Mouse (Mus musculus) midbrain, postnatal 0 days (tissue): Measurements from ENCODE around the gene Olfr670. TPM values are rescaled to one million over a fixed set of nuclear protein-coding genes. Genes with fewer than 3 reads are reported as not detected.

ENCODE experiments used
- ATAC-seq: fragments of 200-750 bp; cut with Nextera tagmentation; 2 replicates; pipeline ENCODE4 v1.8.0; 2017; ENCODE audit warnings: moderate number of reproducible peaks, mild to moderate bottlenecking, moderate TSS enrichment, moderate library complexity; ENCODE audit not compliant: low FRiP score
- DNase-seq: peaks from one replicate; pipeline ENCODE4 v3.0.0-alpha.2; 2015; ENCODE audit warnings: low spot score
- H3K27ac ChIP-seq: fragments of 300-500 bp; sonication (generic); 2 replicates; pipeline ENCODE4 v1.5.1; 2014; ENCODE audit warnings: low read depth, mild to moderate bottlenecking, low read length, mixed read lengths
- H3K27me3 ChIP-seq: fragments of 300-500 bp; sonication (generic); 2 replicates; pipeline ENCODE4 v1.6.1; 2014; ENCODE audit warnings: low read length, control low read depth, mixed read lengths; ENCODE audit not compliant: insufficient read depth
- H3K36me3 ChIP-seq: fragments of 300-500 bp; sonication (generic); 2 replicates; pipeline ENCODE4 v1.6.1; 2014; ENCODE audit warnings: low read length, control low read depth, mixed read lengths; ENCODE audit not compliant: insufficient read depth
- H3K4me1 ChIP-seq: fragments of 300-500 bp; sonication (generic); 2 replicates; pipeline ENCODE4 v1.6.1; 2014; ENCODE audit warnings: mild to moderate bottlenecking, control low read depth, antibody characterized with exemption, low read length, mixed read lengths; ENCODE audit not compliant: insufficient read depth
- H3K4me2 ChIP-seq: fragments of 300-500 bp; sonication (generic); 2 replicates; pipeline ENCODE4 v1.6.1; 2014; ENCODE audit warnings: low read depth, mild to moderate bottlenecking, low read length, mixed read lengths; ENCODE audit not compliant: poor library complexity, severe bottlenecking
- H3K4me3 ChIP-seq: fragments of 300-500 bp; sonication (generic); 2 replicates; pipeline ENCODE4 v1.5.1; 2014; ENCODE audit warnings: low read depth, mild to moderate bottlenecking, low read length, moderate library complexity
- H3K9ac ChIP-seq: fragments of 300-500 bp; sonication (generic); replicated peaks from 2 replicates; pipeline ENCODE4 v1.6.1; 2014; ENCODE audit warnings: mild to moderate bottlenecking, low read length, moderate library complexity, mixed read lengths; ENCODE audit not compliant: poor library complexity, severe bottlenecking
- H3K9me3 ChIP-seq: fragments of 300-500 bp; sonication (generic); 2 replicates; pipeline ENCODE4 v1.6.1; 2016; ENCODE audit warnings: low read length, control low read depth
- CTCF ChIP-seq: IDR thresholded peaks from 2 replicates; pipeline ENCODE4 v1.5.1; 2016; ENCODE audit warnings: antibody characterized with exemption, mild to moderate bottlenecking
- WGBS: fragments of 180-500 bp; shearing (Covaris S2); extraction: QIAGEN DNeasy Blood & Tissue Kit; methylation state at CpG from one replicate; pipeline ENCODE4 v1.1.7; 2014; 5-methylcytosine and 5-hydroxymethylcytosine counted together
- polyA plus RNA-seq: library from polyadenylated mRNA; unstranded; fragments of >200 nt; fragmentation: Nextera tagmentation; extraction: Ambion mirVana; gene quantifications from 2 replicates; pipeline ENCODE4 v1.2.1, GENCODE M21; 2015
- total RNA-seq: library from RNA; depleted of rRNA; stranded (reverse); fragments of >200 nt; gene quantifications from 2 replicates; pipeline ENCODE4 v1.2.3, GENCODE M21; 2014; rRNA removed

The Olfr670 gene
- total and polyA plus RNA-seq, 2 experiments from 2014 or later: not detected

DNA sequence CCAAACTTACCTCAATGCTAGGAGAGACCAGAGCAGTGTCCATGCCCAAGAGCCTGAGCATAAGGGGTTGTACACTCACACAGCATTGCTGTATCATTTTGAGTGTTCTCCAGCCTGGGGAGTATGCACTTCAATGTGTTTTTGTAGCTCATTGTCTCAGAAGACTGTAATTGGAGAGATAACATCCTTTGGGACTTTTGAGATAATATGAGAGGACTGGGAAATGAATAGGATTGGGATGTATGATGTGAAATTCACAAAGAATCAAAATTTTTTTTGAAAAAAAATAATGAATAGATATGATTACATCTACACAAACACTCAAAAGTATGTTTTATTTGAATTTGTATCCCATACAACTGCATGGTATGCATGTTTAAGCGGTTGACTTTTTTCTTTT lies 34.5 kb downstream of the Olfr670 start, which contains the start of gene Olfr668:
Gene Olfr668, minus strand, starts transcription at position 101 of the 400 bp plus-strand sequence.
- Histone ChIP-seq H3K9ac (no peak within 1 kb of the TSS), H3K27me3 (no peaks in the 10 kb centered on the region), H3K4me3 (no peak within 1 kb of the TSS), H3K36me3 (no peaks in the 10 kb centered on the region), H3K4me1 (no peaks in the 10 kb centered on the region), H3K9me3 (no peaks in the 10 kb centered on the region), H3K27ac (no peak within 1 kb of the TSS), H3K4me2 (no peak within 1 kb of the TSS)
- WGBS: 77% methylated on average over 1 of the region's 1 CpGs
- no peak for TF ChIP-seq CTCF
- DNase-seq (no peak), ATAC-seq (no peak)

DNA sequence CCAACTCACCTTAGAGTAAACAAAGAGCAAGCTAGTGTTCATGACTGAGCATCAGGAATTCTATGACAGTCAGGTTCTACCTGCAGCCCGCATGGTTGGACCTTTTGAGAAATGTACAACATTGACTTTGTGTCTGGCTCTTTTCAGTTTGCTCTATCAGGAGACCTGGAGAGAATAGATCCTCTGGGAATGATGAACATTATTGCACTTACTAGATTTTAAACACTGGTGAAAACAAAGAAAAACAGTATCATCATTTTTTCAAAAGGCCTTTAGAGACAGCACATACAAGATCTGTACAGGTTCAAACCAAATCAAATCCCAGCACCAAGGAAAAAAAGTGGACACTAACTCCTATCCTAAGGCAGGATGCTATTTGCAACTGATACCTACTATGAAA lies 41.0 kb downstream of the Olfr670 start, which contains the start of gene Olfr667:
Gene Olfr667, minus strand, starts transcription at position 101 of the 400 bp plus-strand sequence.
- H3K4me1 ChIP-seq: no peaks in the 10 kb centered on the region
- 91% methylated on average over 1 of the region's 1 CpGs for WGBS
- no peaks in the 10 kb centered on the region for H3K27me3 ChIP-seq
- ATAC-seq: no peak
- H3K9me3 ChIP-seq: no peaks in the 10 kb centered on the region
- no peak within 1 kb of the TSS for H3K4me3 ChIP-seq
- H3K27ac ChIP-seq: no peak within 1 kb of the TSS
- no peak for DNase-seq
- H3K4me2 ChIP-seq: no peak within 1 kb of the TSS
- no peaks in the 10 kb centered on the region for H3K36me3 ChIP-seq
- no peak for TF ChIP-seq CTCF
- no peak within 1 kb of the TSS for H3K9ac ChIP-seq

Other genes with a start within 250 kb of the Olfr670 start
- not detected in 2 replicates for gene Usp17le, start 185.2 kb downstream of the Olfr670 start, total RNA-seq
- not detected in 2 replicates for gene Usp17le, start 185.2 kb downstream of the Olfr670 start, polyA plus RNA-seq
- gene Usp17lb, start 120.0 kb downstream of the Olfr670 start, total RNA-seq: not detected in 2 replicates
- gene Usp17lb, start 120.0 kb downstream of the Olfr670 start, polyA plus RNA-seq: not detected in 2 replicates
- gene Usp17la, start 105.6 kb downstream of the Olfr670 start, total RNA-seq: not detected in 2 replicates
- not detected in 2 replicates for gene Usp17la, start 105.6 kb downstream of the Olfr670 start, polyA plus RNA-seq
- not detected in 2 replicates for gene Olfr665, start 84.6 kb downstream of the Olfr670 start, total RNA-seq
- gene Olfr665, start 84.6 kb downstream of the Olfr670 start, polyA plus RNA-seq: not detected in 2 replicates
- gene Olfr666, start 66.7 kb downstream of the Olfr670 start, total RNA-seq: not detected in 2 replicates
- gene Olfr666, start 66.7 kb downstream of the Olfr670 start, polyA plus RNA-seq: not detected in 2 replicates
- gene Olfr667, start 41.1 kb downstream of the Olfr670 start, total RNA-seq: not detected in 2 replicates
- gene Olfr667, start 41.1 kb downstream of the Olfr670 start, polyA plus RNA-seq: not detected in 2 replicates
- gene Olfr668, start 34.6 kb downstream of the Olfr670 start, total RNA-seq: not detected in 2 replicates
- not detected in 2 replicates for gene Olfr668, start 34.6 kb downstream of the Olfr670 start, polyA plus RNA-seq
- gene Olfr669, start 28.4 kb downstream of the Olfr670 start, total RNA-seq: not detected in 2 replicates
- gene Olfr669, start 28.4 kb downstream of the Olfr670 start, polyA plus RNA-seq: not detected in 2 replicates
- not detected in 2 replicates for gene Olfr671, start 16.5 kb upstream of the Olfr670 start, total RNA-seq
- gene Olfr671, start 16.5 kb upstream of the Olfr670 start, polyA plus RNA-seq: not detected in 2 replicates
- gene Olfr672, start 39.4 kb upstream of the Olfr670 start, total RNA-seq: not detected in 2 replicates
- not detected in 2 replicates for gene Olfr672, start 39.4 kb upstream of the Olfr670 start, polyA plus RNA-seq
- gene Olfr675, start 65.8 kb upstream of the Olfr670 start, total RNA-seq: not detected in 2 replicates
- gene Olfr675, start 65.8 kb upstream of the Olfr670 start, polyA plus RNA-seq: not detected in 2 replicates
- gene Olfr676, start 70.1 kb upstream of the Olfr670 start, total RNA-seq: not detected in 2 replicates
- gene Olfr676, start 70.1 kb upstream of the Olfr670 start, polyA plus RNA-seq: not detected in 2 replicates
- not detected in 2 replicates for gene Olfr677, start 88.8 kb upstream of the Olfr670 start, total RNA-seq
- not detected in 2 replicates for gene Olfr677, start 88.8 kb upstream of the Olfr670 start, polyA plus RNA-seq
- gene Olfr678, start 101.9 kb upstream of the Olfr670 start, total RNA-seq: not detected in 2 replicates
- gene Olfr678, start 101.9 kb upstream of the Olfr670 start, polyA plus RNA-seq: not detected in 2 replicates
- not detected in 2 replicates for gene Olfr679, start 118.6 kb upstream of the Olfr670 start, total RNA-seq
- not detected in 2 replicates for gene Olfr679, start 118.6 kb upstream of the Olfr670 start, polyA plus RNA-seq
- not detected in 2 replicates for gene Olfr680-ps1, start 130.2 kb upstream of the Olfr670 start, total RNA-seq
- gene Olfr680-ps1, start 130.2 kb upstream of the Olfr670 start, polyA plus RNA-seq: not detected in 2 replicates
- not detected in 2 replicates for gene Olfr681, start 154.2 kb upstream of the Olfr670 start, total RNA-seq
- gene Olfr681, start 154.2 kb upstream of the Olfr670 start, polyA plus RNA-seq: not detected in 2 replicates
- not detected in 2 replicates for gene Olfr683, start 184.4 kb upstream of the Olfr670 start, total RNA-seq
- not detected in 2 replicates for gene Olfr683, start 184.4 kb upstream of the Olfr670 start, polyA plus RNA-seq
- gene Olfr684, start 201.0 kb upstream of the Olfr670 start, total RNA-seq: not detected in 2 replicates
- not detected in 2 replicates for gene Olfr684, start 201.0 kb upstream of the Olfr670 start, polyA plus RNA-seq
- gene Olfr685, start 223.4 kb upstream of the Olfr670 start, total RNA-seq: not detected in 2 replicates
- gene Olfr685, start 223.4 kb upstream of the Olfr670 start, polyA plus RNA-seq: not detected in 2 replicates
- gene Olfr686, start 244.9 kb upstream of the Olfr670 start, total RNA-seq: not detected in 2 replicates
- gene Olfr686, start 244.9 kb upstream of the Olfr670 start, polyA plus RNA-seq: not detected in 2 replicates